Mouse (Mus musculus): Measurements from ENCODE around the gene Pilra. TPM values are rescaled to one million over a fixed set of nuclear protein-coding genes. Genes with fewer than 3 reads are reported as not detected.

The Pilra gene
- polyA plus RNA-seq, 1 experiment from 2014 or later = 2.1 TPM

DNA sequence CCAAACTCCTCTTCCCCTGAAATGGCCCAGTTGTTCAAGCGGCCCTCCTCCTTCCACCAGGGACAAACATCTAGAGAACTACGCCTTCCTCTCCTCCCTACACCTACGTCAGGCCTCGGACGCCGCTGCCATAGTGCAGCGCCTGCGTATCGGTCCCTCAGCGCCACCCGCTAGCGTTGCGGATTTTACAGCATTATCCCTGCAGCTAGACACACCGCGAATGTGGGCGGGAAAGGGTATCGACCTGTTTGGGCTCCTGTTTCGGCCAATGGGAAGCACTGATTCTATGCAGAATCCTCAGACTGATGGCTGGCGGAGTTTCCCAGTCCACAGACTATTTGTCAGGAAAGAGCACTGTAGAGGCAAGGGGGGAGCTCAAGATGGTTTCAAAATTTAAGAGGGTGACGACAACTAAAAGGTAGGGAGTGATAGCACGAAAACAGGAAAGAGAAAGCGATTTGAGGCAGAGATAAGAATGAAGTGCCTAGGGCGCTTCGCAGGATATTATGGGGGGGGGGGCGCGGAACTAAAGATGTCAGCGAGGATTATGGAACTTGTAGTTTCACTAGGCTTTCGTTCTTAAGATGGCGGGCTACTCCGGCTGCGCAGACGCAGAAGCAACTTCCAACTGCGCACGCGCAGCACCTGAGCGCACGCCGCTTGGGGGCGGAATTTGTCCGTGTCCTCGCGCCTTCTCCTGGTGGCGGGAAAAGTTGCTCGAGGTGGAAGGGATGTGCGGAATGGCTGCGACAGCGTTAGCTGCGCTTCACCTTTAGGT, 48.7 kb downstream of the Pilra start, which contains the start of the genes Mepce and Zcwpw1:
Gene Mepce (minus strand): TSS at position 505 of the 778 bp plus-strand sequence.
Gene Zcwpw1 (plus strand): TSS at position 648 of the 778 bp plus-strand sequence.
- H3K27ac ChIP-seq (replicated peaks) = peak within 1 kb of the TSS; percentile 98
- H3K36me3 ChIP-seq = peaks cover 27% of the 10 kb centered on the region
- H3K9ac ChIP-seq = peak within 1 kb of the TSS; percentile 98
- H3K4me2 ChIP-seq = peak within 1 kb of the TSS; percentile 97
- H3K27me3 ChIP-seq (replicated peaks) = no peaks in the 10 kb centered on the region
- H3K9me3 ChIP-seq = no peaks in the 10 kb centered on the region
- peaks cover 36% of the 10 kb centered on the region for H3K4me1 ChIP-seq
- ATAC-seq (ENCODE audit: extremely low read depth, insufficient number of reproducible peaks, low FRiP score, low TSS enrichment) = peak; percentile 20; the same call in 1 of the 2 replicates
- under 1% methylated on average over 48 of the region's 48 CpGs for WGBS
- peak within 1 kb of the TSS; percentile 90 for H3K4me3 ChIP-seq

DNA sequence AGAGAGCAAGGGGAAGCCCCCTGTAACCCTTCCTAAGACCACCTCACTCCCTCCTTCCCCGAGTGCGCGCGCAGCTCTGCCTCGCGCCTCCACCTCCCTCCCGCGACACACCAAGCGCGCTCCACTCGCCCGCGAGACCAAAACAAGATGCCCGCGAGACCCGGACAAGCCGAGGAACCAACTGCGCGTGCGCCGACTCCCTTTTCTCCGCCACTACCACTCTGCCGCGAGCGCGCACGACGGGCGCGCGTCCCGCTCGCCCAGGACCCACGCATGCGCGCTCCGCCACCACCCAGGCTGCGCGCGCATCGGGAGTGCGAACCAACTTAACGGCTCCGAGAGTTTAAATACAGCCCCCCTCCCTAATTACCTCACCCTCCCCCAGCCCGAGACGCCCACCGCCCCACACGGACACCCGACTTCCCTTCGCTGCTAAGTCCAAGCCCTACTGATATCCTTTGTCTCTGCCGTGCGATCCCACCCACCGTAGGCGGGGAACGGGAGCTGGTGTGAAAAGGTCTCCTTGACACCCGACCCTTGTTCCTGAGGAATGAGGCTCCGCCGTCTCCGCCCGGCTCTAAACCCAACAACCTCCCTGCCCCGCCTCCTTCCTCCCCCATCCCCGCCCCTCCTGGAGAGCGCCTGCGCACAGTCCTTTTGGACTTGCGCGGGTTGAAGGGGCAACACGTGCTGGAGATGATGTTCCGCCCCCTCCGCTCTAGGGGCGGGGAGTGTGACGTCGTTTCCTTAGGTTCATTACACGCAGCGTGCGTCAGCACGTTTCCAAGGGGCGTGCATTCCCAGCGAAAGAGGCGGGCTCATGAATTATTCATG, 49.8 kb downstream of the Pilra start:
- Histone ChIP-seq H3K9me3 (no peaks in the 10 kb centered on the region), H3K9ac (peak overlapping the region; percentile 98), H3K4me1 (peaks cover 36% of the 10 kb centered on the region), H3K36me3 (peaks cover 37% of the 10 kb centered on the region), H3K27ac (replicated peaks) (peak overlapping the region; percentile 98), H3K27me3 (replicated peaks) (no peaks in the 10 kb centered on the region), H3K4me2 (peak overlapping the region; percentile 97), H3K4me3 (peak overlapping the region; percentile 90)
- under 1% methylated on average over 79 of the region's 79 CpGs for WGBS
- ATAC-seq (ENCODE audit: extremely low read depth, insufficient number of reproducible peaks, low FRiP score, low TSS enrichment) = peak; percentile 89

DNA sequence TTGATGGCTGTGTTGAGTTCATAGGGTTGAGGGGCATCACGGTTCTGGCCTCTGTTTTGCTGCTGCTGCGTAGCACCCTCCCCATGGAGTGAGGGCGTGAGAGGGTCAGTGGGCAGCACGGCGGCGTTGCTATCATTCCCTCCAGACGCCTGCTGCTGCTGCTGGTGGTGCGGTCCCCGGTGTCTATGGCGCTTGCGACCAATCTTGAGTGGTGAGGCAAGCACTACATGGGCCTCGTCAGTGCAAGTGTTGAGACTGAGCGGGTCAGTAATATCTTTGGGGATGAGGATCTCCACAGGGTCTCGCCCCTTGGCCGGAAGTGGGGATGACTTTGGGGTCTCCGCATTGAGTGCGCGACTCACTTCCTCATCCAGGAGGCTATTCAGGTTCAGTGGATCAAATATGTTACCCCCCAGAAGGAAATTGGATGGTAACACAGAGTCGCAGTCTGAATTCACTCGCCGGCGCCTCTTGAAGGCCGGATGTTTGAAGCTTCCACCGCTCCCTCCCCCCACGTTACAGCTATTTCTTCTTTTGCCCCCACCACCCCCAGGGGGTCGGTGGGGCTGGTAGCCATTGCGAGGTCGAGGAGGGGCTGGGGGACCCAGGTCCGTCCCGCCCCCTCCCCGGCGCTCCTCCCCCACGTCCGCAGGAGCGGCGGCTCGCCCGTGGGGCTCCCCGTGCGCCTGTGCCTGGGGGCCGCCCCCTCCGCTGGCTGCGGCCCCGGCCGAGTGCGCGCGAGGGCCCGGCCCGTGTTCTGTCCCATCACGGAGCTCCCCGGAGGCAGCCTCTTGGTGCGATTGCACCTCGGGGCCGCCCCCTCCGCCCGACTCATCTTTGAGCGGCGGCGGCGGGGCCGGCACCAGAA, 50.7 kb downstream of the Pilra start:
- WGBS = under 1% methylated on average over 51 of the region's 62 CpGs
- Histone ChIP-seq H3K4me2 (peak overlapping the region; percentile 79), H3K4me1 (peaks cover 37% of the 10 kb centered on the region), H3K4me3 (peak overlapping the region; percentile 90), H3K27ac (replicated peaks) (peak overlapping the region; percentile 98), H3K27me3 (replicated peaks) (no peaks in the 10 kb centered on the region), H3K36me3 (peaks cover 46% of the 10 kb centered on the region), H3K9me3 (no peaks in the 10 kb centered on the region), H3K9ac (peak overlapping the region; percentile 98)
- peak; percentile 5; the same call in 1 of the 2 replicates for ATAC-seq (ENCODE audit: extremely low read depth, insufficient number of reproducible peaks, low FRiP score, low TSS enrichment)

DNA sequence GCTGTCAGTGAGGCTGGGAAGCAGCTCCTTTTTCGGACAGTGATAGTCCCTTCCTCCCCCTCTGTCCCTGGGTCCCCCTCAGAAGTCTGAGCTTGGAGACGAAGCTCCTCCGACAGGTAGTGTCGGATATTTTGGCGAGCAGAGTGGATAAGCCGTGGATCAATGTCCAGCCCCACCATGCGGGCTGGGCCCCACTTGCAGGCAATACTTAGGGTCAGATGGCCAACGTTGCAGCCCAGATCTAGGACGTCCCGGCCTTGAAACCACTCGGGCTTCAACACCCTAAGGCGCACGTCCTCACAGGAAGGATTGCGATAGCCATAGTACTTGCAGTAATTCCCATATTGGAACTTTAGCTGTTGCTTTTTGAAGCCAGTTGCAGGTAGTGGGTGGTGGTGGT, 51.5 kb downstream of the Pilra start:
- Histone ChIP-seq H3K36me3 (peaks cover 51% of the 10 kb centered on the region), H3K27ac (replicated peaks) (peak overlapping the region; percentile 98)

DNA sequence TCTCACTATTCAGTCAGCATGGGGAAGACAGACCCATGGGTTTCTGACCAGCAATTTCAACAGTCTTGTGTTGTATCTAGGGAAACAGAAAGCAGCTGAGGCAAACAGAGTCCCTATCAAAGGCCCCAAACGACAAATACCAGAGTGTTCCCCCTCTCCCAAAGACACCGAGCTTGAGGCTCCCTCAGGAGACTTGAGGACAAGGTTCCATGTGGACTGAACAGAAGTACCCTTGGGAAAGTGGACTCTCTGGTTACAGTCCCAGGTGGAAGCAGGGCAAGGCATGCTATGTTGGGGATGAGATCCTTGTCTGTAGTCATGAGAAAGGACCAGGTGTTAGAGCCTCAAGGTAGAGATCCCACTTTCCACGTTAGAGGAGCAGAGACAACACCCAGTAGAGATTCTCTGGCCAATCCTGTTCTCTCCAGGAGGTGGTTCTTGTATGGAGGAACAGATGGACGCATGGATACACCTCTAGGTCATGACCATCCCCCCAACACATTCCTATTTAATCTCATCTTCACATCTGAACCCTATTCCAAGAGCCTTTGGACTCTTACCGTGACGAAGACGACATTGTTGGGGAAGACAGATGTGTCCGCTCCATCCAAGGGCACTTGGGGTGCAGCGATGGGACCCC, 52.1 kb downstream of the Pilra start:
- ATAC-seq (ENCODE audit: extremely low read depth, insufficient number of reproducible peaks, low FRiP score, low TSS enrichment) = no peak
- H3K4me3 ChIP-seq = peak overlapping the region; percentile 90
- no peaks in the 10 kb centered on the region for H3K27me3 ChIP-seq (replicated peaks)
- WGBS = 60% methylated on average over 9 of the region's 9 CpGs
- H3K9ac ChIP-seq = peak overlapping the region; percentile 98
- H3K27ac ChIP-seq (replicated peaks) = no peak overlapping the region
- H3K4me2 ChIP-seq = peak overlapping the region; percentile 79
- peaks cover 51% of the 10 kb centered on the region for H3K36me3 ChIP-seq
- H3K9me3 ChIP-seq = no peaks in the 10 kb centered on the region
- peaks cover 48% of the 10 kb centered on the region for H3K4me1 ChIP-seq

More for the DNA sequence above, 51.5 kb downstream of the Pilra start:
- Histone ChIP-seq H3K9ac (peak overlapping the region; percentile 98), H3K27me3 (replicated peaks) (no peaks in the 10 kb centered on the region), H3K4me3 (peak overlapping the region; percentile 90), H3K4me1 (peaks cover 46% of the 10 kb centered on the region), H3K9me3 (no peaks in the 10 kb centered on the region), H3K4me2 (peak overlapping the region; percentile 79)
- WGBS = 73% methylated on average over 14 of the region's 14 CpGs
- no peak for ATAC-seq (ENCODE audit: extremely low read depth, insufficient number of reproducible peaks, low FRiP score, low TSS enrichment)

DNA sequence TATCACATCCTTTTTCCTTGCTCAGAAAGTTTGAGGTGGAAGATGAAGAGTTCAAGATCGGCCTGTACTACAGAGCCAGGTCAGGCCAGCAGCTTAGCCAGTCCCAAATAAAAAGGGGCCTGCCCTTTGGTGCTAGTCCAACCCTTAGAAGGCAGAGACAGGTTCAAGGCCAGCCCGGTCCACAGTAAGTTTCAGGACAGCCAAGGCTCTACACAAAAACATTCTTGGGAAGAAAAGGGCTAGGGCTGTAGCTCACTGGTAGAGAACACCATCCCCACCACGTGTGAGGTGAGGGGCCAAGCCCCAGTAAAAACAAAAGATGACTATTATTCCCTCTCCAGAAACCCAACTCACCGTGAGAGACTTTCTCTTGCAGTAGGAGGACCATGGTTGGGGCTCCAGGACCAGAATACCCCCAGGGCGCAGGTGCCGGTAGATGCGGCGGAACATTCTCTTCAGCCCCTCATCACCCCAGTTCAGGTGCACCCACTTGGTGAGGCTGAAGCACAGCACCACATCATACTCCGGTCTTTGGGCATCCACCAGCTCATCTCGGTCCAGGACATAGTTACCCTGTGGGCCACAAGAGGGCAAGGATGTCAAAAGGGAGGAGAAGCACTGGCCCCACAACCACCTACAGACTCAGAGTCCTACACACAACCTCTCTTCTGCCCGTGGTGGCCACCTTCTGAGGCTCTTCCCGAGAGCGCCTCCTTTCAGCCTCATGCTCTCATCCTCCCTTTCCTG, 53.1 kb downstream of the Pilra start:
- H3K4me2 ChIP-seq = peak overlapping the region; percentile 79
- H3K9me3 ChIP-seq = no peaks in the 10 kb centered on the region
- H3K27ac ChIP-seq (replicated peaks) = no peak overlapping the region
- peak overlapping the region; percentile 90 for H3K4me3 ChIP-seq
- H3K36me3 ChIP-seq = peaks cover 51% of the 10 kb centered on the region
- H3K9ac ChIP-seq = peak overlapping the region; percentile 98
- no peak for ATAC-seq (ENCODE audit: extremely low read depth, insufficient number of reproducible peaks, low FRiP score, low TSS enrichment)
- H3K4me1 ChIP-seq = peaks cover 49% of the 10 kb centered on the region
- WGBS = 81% methylated on average over 13 of the region's 13 CpGs
- H3K27me3 ChIP-seq (replicated peaks) = no peaks in the 10 kb centered on the region

DNA sequence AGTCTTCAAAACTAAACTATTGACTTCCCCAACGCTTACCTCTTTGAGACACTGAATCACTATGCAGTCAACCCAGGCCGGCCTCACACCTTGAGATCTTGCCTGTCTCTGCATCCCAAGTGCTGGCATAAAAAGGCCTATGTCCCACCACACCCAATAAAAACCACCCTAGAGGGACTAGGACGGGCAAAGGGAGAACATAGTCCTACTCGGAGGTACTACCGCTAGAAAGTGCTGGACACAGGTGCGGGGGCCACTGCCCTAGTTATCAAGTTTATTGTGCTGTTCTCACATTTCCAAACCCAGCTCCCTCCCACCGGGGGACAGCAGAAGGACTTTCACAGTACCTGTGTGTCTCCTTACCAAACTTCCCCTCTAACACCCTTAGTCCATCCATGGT, 54.4 kb downstream of the Pilra start:
- peaks cover 50% of the 10 kb centered on the region for H3K4me1 ChIP-seq
- H3K27me3 ChIP-seq (replicated peaks) = no peaks in the 10 kb centered on the region
- WGBS = 92% methylated on average over 7 of the region's 7 CpGs
- H3K9me3 ChIP-seq = no peaks in the 10 kb centered on the region
- peak overlapping the region; percentile 29; the same call in 1 of the 2 replicates for H3K9ac ChIP-seq
- no peak for ATAC-seq (ENCODE audit: extremely low read depth, insufficient number of reproducible peaks, low FRiP score, low TSS enrichment)
- peaks cover 51% of the 10 kb centered on the region for H3K36me3 ChIP-seq
- H3K27ac ChIP-seq (replicated peaks) = no peak overlapping the region
- no peak overlapping the region for H3K4me2 ChIP-seq
- no peak overlapping the region for H3K4me3 ChIP-seq

DNA sequence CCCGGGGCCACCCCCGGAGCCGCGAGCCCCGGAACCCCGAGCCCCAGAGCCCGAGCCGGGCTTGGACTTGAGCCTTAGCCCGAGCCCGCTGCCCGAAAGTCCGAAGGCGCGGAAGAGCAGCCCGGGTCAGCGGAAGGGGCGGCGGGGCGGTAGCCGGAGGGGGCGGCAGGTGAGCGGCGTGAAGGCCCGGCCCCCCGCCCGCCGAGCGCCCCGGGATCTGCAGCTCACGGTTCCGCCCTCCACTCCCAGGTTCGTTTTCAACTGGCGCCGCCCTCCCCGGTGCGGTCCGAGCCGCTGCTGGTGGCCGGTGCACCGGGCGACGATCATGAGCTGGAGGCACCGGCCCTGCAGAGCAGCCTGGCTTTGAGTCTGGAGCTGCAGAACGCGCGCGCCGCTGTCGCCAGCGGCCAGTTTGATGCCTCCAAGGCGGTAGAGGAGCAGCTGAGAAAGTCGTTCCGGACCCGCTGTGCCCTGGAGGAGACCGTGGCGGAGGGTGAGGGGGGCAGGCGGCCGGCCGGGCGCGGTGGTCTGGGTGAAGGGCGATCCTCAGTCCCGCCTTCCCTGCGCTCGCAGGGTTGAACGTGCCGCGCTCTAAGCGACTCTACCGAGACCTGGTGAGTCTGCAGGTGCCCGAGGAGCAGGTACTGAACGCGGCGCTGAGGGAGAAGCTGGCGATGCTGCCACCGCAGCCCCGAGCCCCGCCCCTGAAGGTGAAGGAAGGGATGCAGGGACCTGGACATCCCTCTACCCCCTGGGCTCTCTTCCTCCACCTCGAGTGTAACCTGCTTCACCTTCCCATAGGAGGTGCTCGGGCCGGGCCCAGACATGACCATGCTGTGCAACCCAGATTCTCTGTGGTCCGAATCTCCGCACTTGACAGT, 56.8 kb downstream of the Pilra start:
- Histone ChIP-seq H3K36me3 (peaks cover 43% of the 10 kb centered on the region), H3K4me3 (peak overlapping the region; percentile 100), H3K27ac (replicated peaks) (peak overlapping the region; percentile 94), H3K9me3 (no peaks in the 10 kb centered on the region), H3K9ac (peak overlapping the region; percentile 97), H3K27me3 (replicated peaks) (no peaks in the 10 kb centered on the region), H3K4me2 (peak overlapping the region; percentile 99), H3K4me1 (peaks cover 47% of the 10 kb centered on the region)
- WGBS = 1% methylated on average over 80 of the region's 83 CpGs
- peak; percentile 31; the same call in 1 of the 2 replicates for ATAC-seq (ENCODE audit: extremely low read depth, insufficient number of reproducible peaks, low FRiP score, low TSS enrichment)

DNA sequence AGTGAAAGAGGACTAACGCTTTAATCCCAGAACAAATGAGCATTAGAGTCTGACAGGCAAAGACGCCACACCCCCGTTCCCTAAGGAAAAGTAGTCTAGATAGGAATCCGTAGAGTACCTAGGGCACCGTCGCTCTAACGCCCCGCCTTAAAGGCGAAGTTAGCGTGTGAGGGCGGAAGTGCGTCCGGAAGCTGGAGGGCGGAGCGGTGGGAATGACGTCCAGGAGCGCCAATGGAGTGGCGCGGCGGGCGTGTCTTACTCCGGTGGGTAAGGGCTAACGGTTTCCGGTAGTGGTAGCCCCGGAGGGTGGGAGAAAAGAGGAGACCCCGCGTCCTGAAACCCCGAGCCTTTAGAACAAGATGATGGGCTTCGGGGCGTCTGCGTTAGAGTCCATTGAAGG, 57.4 kb downstream of the Pilra start, which contains the start of gene Ppp1r35:
Gene Ppp1r35 (plus strand): TSS at position 215 of the 400 bp plus-strand sequence.
- H3K9me3 ChIP-seq = no peaks in the 10 kb centered on the region
- peak within 1 kb of the TSS; percentile 100 for H3K4me3 ChIP-seq
- peak within 1 kb of the TSS; percentile 99 for H3K4me2 ChIP-seq
- under 1% methylated on average over 31 of the region's 31 CpGs for WGBS
- peaks cover 36% of the 10 kb centered on the region for H3K36me3 ChIP-seq
- H3K4me1 ChIP-seq = peaks cover 40% of the 10 kb centered on the region
- peak within 1 kb of the TSS; percentile 97 for H3K9ac ChIP-seq
- ATAC-seq (ENCODE audit: extremely low read depth, insufficient number of reproducible peaks, low FRiP score, low TSS enrichment) = peak; percentile 80
- no peaks in the 10 kb centered on the region for H3K27me3 ChIP-seq (replicated peaks)
- peak within 1 kb of the TSS; percentile 94 for H3K27ac ChIP-seq (replicated peaks)
